ENCODE assay signal across 9 mouse cellular contexts in the genomic region with DNA sequence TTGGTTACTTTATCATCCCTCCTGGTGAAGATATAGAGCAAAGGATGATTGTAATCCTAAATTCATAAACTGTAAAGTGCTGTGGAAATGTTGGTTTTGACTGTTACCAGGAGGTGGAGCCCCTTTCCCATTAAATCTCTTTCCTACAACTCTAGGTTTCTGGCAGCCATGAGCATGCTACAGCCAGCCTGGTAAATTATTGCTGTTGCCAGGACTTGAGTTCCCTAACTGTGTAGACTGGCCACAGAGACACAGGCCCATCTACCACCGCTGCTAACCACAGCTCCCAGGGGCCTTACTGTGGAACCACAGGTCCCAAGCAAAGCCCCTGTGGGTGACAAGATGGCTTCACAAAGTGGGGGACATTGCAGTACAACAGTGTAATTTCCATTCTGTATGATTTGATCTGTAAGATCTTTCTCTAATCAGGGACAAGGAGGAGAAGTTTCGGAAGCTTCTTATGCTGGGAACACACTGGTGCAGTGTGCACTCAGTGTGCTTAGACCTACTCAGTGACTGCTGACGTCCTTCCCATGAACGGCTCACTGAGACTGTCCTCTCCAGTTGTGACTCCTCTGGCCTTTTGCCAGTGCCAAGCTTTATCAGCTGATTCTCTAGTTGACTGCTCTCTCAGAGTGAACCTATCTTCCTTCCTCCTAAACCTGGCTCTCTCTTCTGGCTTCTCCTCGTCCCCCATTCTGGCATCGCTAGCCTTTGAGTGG. TPM values are rescaled to one million over a fixed set of nuclear protein-coding genes. Genes with fewer than 3 reads are reported as not detected.
DNase-seq lines count a peak whose midpoint lies in the region; ATAC-seq and TF ChIP-seq lines count a peak whose summit lies in the region.
"Had no signal": no experiment of that assay in that cellular context is flagged by ENCODE, and none has a peak within 500 bp of the region (broad histone marks: within the 10 kb centered on the region; RNA-seq: fewer than 3 reads in every experiment).

No protein-coding gene starts in this region.

- no peak overlapping the region for H3K4me2 ChIP-seq in forebrain, postnatal 0 days (ENCODE audit: low read depth)

- H3K36me3 ChIP-seq in forebrain, postnatal 0 days (ENCODE audit: insufficient read depth), result no peaks in the 10 kb centered on the region

- 78% methylated on average over 6 of the region's 6 CpGs for WGBS in forebrain, postnatal 0 days

- H3K27ac ChIP-seq in forebrain, postnatal 0 days (ENCODE audit: low read depth, low read length), result no peak overlapping the region

- H3K4me1 ChIP-seq in forebrain, postnatal 0 days (ENCODE audit: insufficient read depth), result peaks cover 7% of the 10 kb centered on the region

- DNase-seq in gastrocnemius, postnatal 10 days, result peak; percentile 18
- no peak for DNase-seq in gastrocnemius, postnatal 25 days
- peak; percentile 33 for DNase-seq in urinary bladder, postnatal 14 days (ENCODE audit: low spot score)
- no peak for DNase-seq in urinary bladder, postnatal 25 days (ENCODE audit: low spot score)
- DNase-seq in forebrain, postnatal 0 days, result peak; percentile 89
- DNase-seq in layer of hippocampus, postnatal 36 days, result peak; percentile 34 to 55
- peak; percentile 48 for DNase-seq in telencephalon, adult 2 months (ENCODE audit: low read depth, low spot score)
- DNase-seq in thymus, postnatal 36 days, result no peak

- no peaks in the 10 kb centered on the region for H3K27me3 ChIP-seq in forebrain, postnatal 0 days (ENCODE audit: insufficient read depth, low read length)

- ATAC-seq in forebrain, postnatal 0 days, result peak; percentile 82
- ATAC-seq: Patski had no signal

- no peak overlapping the region for H3K9ac ChIP-seq in forebrain, postnatal 0 days

- 0 out of 2 replicates have a peak, but pooled peaks cover 5% of the 10 kb centered on the region for H3K9me3 ChIP-seq in forebrain, postnatal 0 days (ENCODE audit: low read length)

- TF ChIP-seq CTCF in forebrain, postnatal 0 days (IDR thresholded peaks at IDR 0.05; ENCODE audit: low read depth), result peak; percentile 85

- no peak overlapping the region for H3K4me3 ChIP-seq in forebrain, postnatal 0 days (ENCODE audit: low read depth, low read length)

RNA-seq across cellular contexts. Expression of a gene that starts 47.6 kb away (rescaled TPM):
- 10 to 100 TPM; 56.2 to 57.2 TPM for total RNA-seq in gastrocnemius, postnatal 10 days (2021)
- 10 to 100 TPM; 37.4 to 39.0 TPM for total RNA-seq in gastrocnemius, postnatal 25 days (2021)
- total RNA-seq in forebrain, postnatal 0 days (2014; rRNA removed), result 233 and 244 TPM in 2 replicates
- polyA plus RNA-seq in forebrain, postnatal 0 days (2015; fragmentation: Nextera tagmentation; extraction: Ambion mirVana), result 254 and 312 TPM in 2 replicates
- 10 to 100 TPM; 52.2 to 54.5 TPM for total RNA-seq in layer of hippocampus, postnatal 36 days (2021)

RNA-seq across cellular contexts. Expression of a gene that starts 47.9 kb away (rescaled TPM):
- total RNA-seq in gastrocnemius, postnatal 10 days (2021), result 10 to 100 TPM; 17.2 to 20.1 TPM
- total RNA-seq in gastrocnemius, postnatal 25 days (2021), result 1 to 10 TPM; 9.3 to 9.6 TPM
- total RNA-seq in forebrain, postnatal 0 days (2014; rRNA removed), result 124 and 194 TPM in 2 replicates
- polyA plus RNA-seq in forebrain, postnatal 0 days (2015; fragmentation: Nextera tagmentation; extraction: Ambion mirVana), result 201 and 259 TPM in 2 replicates
- total RNA-seq in layer of hippocampus, postnatal 36 days (2021), result 100 to 1,000 TPM; 135 to 140 TPM

Comparison
In these comparisons a context has a peak if more than half of its experiments do, and no peak if none do; other contexts are left out.
1. DNase-seq: peak in gastrocnemius, postnatal 10 days (single experiment), urinary bladder, postnatal 14 days (single experiment), forebrain, postnatal 0 days (single experiment), layer of hippocampus, postnatal 36 days (2 of 2) and telencephalon, adult 2 months (single experiment); none in gastrocnemius, postnatal 25 days (single experiment), urinary bladder, postnatal 25 days (single experiment) and thymus, postnatal 36 days (0 of 2).